Mouse (Mus musculus) bone marrow macrophage, adult 2 months (primary cell): Measurements from ENCODE around the gene Farp1. TPM values are rescaled to one million over a fixed set of nuclear protein-coding genes. Genes with fewer than 3 reads are reported as not detected.

ENCODE experiments used
- H3K27ac ChIP-seq: 2 replicates; pipeline ENCODE4 v1.5.1; 2012; ENCODE audit warnings: low read depth, low read length; ENCODE audit not compliant: insufficient read depth
- H3K4me1 ChIP-seq: 2 replicates; pipeline ENCODE4 v1.6.1; 2012; ENCODE audit warnings: low read length; ENCODE audit not compliant: control insufficient read depth, insufficient read depth
- H3K4me3 ChIP-seq: 2 replicates; pipeline ENCODE4 v1.5.1; 2012; ENCODE audit warnings: mild to moderate bottlenecking, low read length, moderate library complexity; ENCODE audit not compliant: insufficient read depth
- CTCF ChIP-seq: IDR thresholded peaks from 2 replicates; pipeline ENCODE4 v1.5.1; 2012; ENCODE audit warnings: low read depth, mild to moderate bottlenecking, low read length, moderate library complexity
- POLR2A ChIP-seq: IDR thresholded peaks from 2 replicates; pipeline ENCODE4 v1.6.1; 2012; ENCODE audit warnings: mild to moderate bottlenecking, low read depth, low read length, borderline replicate concordance
- polyA plus RNA-seq: library from polyadenylated mRNA; stranded (reverse); fragments of >200 nt; gene quantifications from 2 replicates; pipeline ENCODE4 v1.2.4, GENCODE M21; 2012; ENCODE audit not compliant: missing spikeins, insufficient read depth, insufficient read length

Farp1 gene
- polyA plus RNA-seq, 1 experiment = 0.55 TPM

DNA sequence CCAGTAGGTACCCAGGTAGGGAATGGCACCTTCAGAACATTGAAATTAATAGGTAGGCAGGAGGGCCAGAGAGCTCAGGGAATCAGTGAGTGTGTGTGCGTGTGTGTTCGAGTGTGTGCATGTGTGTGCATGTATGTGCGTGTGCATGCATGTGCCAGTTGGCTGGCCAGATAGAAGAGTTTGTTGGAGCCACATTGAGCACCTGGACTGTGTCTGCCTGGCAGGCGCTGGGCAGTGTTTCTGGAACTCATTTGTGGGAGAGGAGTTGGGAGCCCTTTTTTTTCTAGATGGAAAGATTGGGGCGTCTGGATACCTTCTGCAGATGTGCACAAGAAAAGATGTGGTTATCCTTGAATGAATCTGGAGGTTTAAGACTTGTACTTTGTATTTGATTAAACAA is 19.1 kb downstream of the Farp1 start:
- Histone ChIP-seq H3K4me1 (no peaks in the 10 kb centered on the region; the same call in 1 of the 2 replicates), H3K27ac (no peak overlapping the region), H3K4me3 (no peak overlapping the region)
- TF ChIP-seq POLR2A (no peak), CTCF (no peak)

DNA sequence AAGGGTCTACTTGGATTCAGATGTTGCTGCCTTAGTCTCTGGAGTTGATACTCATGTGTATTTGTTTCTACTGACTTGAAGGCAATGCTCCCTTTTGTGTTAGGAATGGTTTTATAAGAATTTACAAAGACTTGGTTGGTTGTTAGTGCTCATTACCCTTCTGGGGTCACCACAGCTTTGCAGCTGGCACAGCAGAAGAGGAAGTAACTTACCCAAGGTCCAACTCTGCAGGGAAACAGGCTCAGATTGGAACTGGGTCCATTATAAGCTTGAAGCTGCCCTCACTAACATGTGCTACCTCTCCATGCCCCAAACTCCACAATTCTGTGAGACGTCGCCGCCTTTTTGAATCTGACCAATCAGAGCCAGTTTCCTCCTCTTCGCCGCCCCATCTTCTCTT is 22.8 kb downstream of the Farp1 start:
- no peak overlapping the region for H3K27ac ChIP-seq
- H3K4me3 ChIP-seq = no peak overlapping the region
- TF ChIP-seq POLR2A (no peak), CTCF (no peak)
- H3K4me1 ChIP-seq = peaks cover 5% of the 10 kb centered on the region

DNA sequence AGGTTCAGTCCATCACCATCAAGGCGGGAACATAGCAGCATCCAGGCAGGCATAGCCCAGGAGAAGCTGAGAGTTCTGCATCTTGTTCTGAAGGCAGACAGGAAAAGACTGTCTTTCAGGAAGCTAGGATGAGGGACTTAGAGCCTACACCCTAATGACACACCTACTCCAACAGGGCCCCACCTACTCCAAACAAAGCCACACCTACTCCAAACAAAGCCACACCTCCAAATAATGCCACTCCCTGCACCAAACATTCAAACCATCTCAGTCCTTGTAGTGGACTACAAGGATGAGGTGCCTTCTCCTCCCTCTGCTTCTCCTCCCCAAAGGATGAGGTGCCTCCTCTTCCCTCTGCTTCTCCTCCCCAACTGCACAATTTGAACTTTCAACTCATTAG is 23.5 kb downstream of the Farp1 start:
- Histone ChIP-seq H3K4me3 (no peak overlapping the region), H3K27ac (no peak overlapping the region), H3K4me1 (peaks cover 5% of the 10 kb centered on the region)
- no peak for TF ChIP-seq POLR2A
- TF ChIP-seq CTCF = no peak

DNA sequence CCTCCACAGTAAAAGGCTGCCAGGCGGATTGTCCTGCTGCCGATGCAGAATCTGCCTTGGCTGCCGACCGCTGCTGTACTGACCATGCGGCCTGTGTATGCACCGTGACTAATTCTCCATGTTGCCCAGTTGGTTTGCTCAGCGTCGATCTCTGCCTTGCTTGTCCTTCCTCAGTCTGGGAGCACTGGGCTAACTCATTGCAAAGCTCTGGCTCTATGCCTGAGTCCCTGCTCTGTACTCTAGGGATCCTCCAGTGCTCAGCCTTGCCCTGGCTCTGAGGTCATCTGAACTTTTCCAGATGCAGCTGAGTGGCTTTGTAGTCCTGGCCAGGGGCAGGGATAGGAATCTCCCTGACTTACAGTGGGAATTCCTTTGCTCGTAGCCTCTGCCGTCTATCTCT is 24.3 kb downstream of the Farp1 start:
- H3K27ac ChIP-seq = no peak overlapping the region
- no peak overlapping the region for H3K4me3 ChIP-seq
- TF ChIP-seq POLR2A (no peak), CTCF (no peak)
- H3K4me1 ChIP-seq = peaks cover 5% of the 10 kb centered on the region

DNA sequence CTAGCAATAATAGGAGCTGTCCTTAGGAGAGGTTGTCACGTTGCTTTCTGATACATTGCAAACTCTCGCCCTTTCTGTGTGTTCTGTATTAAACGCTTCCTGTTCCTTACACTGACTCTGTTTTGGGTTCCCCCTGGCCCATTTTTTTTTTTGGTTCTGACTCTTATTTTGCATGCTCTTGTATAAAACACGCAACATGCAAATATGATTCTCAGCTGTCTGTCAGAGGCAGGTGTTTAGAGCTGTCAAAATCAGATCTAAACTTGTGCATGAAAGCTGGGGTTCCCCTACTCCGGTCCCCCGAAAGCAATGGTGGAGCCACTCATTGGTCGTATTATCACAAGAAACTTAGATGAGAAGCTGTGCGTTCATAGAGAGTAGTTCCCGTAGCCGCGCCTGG is 25.5 kb downstream of the Farp1 start:
- H3K4me3 ChIP-seq = no peak overlapping the region
- TF ChIP-seq POLR2A = no peak
- TF ChIP-seq CTCF = no peak
- no peak overlapping the region for H3K27ac ChIP-seq
- H3K4me1 ChIP-seq = peaks cover 5% of the 10 kb centered on the region

DNA sequence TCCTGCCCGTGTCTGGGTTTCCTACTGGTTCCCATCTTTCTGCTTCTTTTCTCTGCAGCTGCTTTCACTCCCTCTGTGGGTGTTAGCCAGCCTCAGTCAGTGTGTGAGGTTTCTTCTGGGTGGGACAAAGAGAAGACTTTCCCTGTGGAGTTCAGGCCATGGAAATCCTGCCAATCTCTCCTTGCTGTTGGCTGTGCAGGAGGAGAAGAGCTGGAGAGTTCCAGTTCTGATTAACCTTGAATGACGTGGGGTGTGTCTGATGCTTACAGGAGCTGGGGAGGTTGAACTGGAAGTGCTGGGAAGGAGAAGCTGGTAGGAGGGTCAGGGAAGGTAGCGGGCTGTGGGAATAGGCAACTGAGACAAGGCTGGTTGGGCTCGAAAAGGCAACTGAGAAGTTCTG is 26.7 kb downstream of the Farp1 start:
- Histone ChIP-seq H3K4me3 (no peak overlapping the region), H3K27ac (no peak overlapping the region), H3K4me1 (peaks cover 5% of the 10 kb centered on the region)
- TF ChIP-seq POLR2A = no peak
- no peak for TF ChIP-seq CTCF

DNA sequence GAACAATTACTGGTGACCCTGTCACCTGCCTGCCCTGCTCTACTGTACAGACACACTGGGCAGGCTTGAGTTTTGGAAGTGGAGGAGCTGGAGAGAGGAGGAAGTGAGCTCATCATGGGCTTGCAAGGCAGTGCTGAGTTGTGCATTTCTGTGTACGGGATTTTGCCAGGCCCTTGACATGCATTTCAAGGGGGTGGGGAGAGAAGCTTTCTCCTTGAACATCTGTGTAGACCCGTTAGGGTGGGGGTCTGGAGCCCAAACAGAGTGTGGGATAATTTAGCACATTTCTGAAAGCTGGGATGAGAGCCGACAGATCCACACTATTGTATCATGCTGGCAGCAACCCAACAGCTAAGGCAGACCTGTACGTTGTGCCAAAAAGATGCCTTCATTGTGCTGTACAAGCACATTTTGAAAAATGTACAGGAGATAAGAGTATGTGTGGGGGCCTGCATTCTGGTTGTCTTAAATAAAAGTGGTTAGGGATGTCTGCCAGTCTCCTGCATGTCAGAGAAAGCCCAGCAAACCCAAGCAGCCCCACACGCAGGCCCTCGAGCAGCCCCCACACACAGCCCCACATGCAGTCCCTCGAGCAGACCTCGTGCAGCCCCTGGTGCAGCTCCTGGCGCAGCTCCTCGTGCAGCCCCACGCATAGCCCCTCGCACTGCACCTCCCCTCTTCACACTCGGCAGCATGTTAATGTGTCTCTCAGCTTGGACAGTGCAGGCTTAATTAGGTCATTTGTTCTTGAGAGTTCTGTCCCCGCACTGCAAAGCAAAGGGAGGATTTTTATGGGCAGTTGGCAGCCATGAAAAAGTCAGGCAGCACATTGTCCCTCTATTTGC is 27.5 kb downstream of the Farp1 start:
- Histone ChIP-seq H3K27ac (no peak overlapping the region), H3K4me1 (peaks cover 5% of the 10 kb centered on the region), H3K4me3 (no peak overlapping the region)
- TF ChIP-seq POLR2A (no peak), CTCF (no peak)

DNA sequence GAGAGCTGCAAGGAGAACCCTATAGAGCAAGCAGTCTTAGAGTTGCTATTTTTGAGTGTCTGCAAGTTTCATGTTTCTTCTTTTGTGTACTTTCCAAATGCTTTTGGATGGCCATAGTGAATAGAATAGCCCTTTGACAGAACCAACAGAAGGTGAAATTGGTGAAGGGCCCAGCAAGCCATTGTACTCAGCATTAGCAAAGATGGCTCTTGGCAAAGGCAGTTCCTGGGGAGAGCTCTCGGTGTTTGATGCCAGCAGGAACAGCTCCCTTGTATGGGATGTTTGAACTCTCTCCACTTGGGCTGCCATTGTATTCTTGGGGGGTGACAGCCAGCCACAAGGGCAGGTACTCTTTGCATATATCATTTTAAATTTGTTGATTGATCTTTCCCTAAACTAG is 29.7 kb downstream of the Farp1 start:
- H3K4me1 ChIP-seq = peaks cover 5% of the 10 kb centered on the region
- H3K27ac ChIP-seq = no peak overlapping the region
- no peak for TF ChIP-seq CTCF
- no peak for TF ChIP-seq POLR2A
- no peak overlapping the region for H3K4me3 ChIP-seq

DNA sequence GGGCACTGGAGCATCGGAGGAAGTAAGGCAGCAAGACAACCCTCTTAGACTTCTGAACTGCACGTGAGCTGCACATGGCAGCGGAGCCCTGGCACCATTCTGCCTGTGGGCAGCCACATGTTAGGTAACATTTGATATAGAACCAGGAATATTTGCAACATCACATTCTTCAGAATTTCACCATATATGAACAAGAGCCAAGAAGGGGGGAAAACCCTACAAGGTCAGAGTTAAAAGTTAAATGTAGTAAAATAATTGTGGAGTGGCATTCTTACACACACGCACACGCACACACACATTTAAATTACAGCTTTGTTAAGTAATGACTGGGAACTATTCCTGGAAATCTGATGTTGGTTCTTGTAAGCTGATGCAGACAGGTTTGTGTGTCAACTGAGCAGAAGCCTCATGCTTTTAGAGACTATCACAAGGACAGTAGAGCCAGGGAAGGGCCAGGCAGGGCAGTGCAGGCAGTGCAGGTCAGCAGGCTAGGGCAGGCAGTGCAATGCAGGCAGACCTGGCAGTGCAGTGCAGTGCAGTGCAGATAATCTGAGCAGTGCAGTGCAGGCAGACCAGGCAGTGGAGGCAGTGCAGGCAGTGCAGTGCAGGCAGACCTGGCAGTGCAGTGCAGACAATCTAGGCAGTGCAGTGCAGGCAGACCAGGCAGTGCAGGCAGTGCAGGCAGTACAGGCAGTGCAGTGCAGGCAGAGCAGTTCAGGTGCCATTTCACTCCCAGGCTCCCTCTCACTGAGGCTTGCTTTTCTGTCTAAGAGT is 38.3 kb downstream of the Farp1 start:
- no peak overlapping the region for H3K4me3 ChIP-seq
- no peaks in the 10 kb centered on the region for H3K4me1 ChIP-seq
- H3K27ac ChIP-seq = no peak overlapping the region
- TF ChIP-seq POLR2A (no peak), CTCF (no peak)

DNA sequence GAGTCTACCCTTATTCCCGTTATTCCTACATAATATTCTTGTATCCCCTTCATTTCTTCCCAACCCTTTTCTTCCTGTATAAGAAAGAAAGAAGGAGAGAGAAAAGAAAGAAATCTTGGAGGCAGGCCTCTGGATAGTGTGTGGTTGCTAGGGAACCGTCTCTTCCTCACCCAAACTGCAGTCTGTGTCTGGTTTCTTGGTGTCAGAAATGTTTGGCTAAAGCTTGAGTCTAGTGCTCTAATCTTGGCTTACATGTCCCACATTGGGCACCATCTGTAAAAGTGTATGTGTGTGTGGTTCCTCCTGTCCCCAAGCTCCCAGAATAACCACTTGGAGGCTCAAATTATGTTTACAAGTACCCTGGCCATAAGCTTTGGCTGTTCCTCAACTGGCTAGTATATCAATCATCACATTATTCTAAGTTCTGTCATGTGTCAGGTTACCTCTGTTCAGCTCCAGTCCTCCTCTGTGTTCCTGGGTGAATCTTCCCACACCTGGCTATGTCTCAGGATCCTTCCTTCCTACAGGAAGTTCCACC is 39.3 kb downstream of the Farp1 start:
- Histone ChIP-seq H3K4me3 (no peak overlapping the region), H3K4me1 (no peaks in the 10 kb centered on the region), H3K27ac (no peak overlapping the region)
- TF ChIP-seq POLR2A (no peak), CTCF (no peak)
